Mouse (Mus musculus): Measurements from ENCODE around the gene Cxcr4.

Gene Cxcr4

DNA sequence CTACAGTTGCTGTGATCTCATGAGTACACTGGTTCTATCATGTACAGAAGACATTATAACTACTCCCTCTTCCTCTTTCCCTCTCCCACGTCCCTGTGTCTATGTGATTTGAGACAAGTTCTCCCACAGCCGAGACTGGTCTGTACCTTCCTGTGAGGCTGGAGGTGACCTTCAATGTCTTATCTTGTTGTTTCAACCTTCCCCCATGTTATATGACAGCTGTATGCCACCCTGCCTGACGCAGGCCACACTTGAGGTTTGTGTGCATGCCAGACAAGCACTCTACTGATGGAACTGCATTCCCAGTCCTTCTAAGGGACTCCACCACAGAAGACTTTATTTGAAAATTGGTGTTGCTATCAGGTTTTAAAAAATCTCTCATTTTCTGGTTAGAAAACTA lies 21.1 kb downstream of the Cxcr4 start:
- DNase-seq (ENCODE audit: low spot score in 2 of 2) = no peak

DNA sequence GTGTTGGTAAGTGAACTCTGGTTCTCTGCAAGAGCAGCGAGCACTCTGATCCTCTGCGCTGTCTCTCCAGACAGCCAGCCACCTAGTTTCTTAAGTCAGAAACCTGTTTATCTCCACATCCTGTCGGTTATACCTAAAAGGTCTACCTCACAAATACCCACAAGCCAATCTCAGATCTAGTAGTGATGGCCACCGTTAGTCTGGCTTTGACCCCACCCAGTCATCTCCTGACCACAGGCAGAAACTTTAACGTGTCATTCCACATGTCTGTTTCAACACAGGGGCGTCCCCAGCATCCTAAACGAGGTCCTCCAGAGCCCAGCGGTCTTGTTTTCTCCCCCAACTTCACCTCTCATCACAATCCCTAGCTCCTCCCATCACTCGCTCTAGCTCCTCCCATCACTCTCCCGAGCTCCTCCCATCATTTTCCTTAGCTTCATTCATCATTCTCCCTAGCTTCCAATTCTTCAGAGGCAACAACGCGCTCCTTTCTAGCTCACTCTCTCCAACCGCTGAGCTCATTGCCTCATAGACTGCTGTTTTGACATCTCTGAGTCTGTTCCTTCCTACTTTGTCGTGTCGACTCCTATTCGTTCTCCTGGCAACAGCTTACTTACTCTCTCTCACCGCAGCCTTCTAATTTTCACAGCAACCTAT lies 22.0 kb downstream of the Cxcr4 start:
- DNase-seq (ENCODE audit: low spot score in 2 of 2) = no peak

DNA sequence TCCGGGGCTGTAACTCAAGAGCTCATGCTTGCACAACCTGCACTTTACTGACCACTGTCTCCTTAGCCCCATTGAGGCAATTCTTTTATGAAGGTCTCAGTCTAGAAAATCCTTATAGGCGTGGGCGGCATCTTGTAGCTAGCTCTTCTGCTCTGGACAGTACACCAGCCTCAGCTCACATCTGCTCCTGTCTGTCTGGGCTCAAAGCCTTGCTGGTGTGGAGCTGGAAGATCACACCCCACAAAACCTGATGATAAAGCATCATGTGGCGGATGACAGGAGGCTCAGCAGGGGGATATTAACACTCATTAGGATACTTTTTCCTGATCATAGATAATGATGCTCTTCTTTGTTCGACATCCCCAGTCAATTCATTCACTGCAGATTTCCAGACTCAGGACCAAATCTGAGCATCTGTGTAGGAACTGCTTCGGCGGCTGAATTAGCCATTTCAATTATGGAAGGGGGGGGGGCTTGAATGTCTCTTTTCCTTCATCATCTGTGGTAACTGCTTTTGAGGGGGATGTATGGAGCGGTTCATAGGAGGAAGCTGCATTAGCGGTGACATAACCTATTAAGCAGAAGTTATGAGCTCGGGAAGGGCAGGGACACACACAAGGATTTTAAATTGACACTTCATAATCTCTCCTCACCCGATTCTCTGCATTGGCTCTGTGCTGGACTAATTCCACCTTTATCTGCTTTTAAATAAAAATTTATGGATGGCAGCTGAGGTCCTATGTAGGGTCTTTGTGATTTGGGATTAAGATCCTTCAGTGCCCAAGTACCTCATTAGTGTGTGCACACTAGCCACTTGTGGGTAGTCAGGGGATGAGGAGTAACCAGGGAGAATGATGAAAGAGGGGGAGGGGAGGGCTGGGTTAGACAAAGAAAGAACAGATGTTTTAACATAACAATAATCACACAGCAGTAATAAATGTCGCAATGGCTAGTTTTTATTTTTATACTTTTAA lies 24.6 kb downstream of the Cxcr4 start:
- no peak for DNase-seq (ENCODE audit: low spot score in 2 of 2)

DNA sequence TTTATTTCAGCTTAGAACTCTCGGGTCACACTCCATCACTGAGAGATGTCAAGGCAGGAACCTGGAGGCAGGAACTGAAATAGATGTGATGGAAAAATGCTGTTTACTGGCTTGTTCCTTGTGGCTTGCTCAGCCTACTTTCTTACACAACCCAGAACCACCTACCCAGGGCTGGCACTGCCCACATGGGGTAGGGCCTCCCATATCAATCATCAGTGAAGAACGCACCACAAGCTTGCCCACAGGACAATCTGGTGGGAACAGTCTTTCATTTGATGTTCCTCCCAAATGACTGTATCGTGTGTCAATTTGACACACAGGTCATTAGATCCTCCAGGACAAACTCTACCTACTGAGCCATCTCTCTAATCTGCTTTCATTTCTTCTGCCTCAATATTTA lies 28.2 kb downstream of the Cxcr4 start:
- DNase-seq (ENCODE audit: low spot score in 2 of 2) = no peak

DNA sequence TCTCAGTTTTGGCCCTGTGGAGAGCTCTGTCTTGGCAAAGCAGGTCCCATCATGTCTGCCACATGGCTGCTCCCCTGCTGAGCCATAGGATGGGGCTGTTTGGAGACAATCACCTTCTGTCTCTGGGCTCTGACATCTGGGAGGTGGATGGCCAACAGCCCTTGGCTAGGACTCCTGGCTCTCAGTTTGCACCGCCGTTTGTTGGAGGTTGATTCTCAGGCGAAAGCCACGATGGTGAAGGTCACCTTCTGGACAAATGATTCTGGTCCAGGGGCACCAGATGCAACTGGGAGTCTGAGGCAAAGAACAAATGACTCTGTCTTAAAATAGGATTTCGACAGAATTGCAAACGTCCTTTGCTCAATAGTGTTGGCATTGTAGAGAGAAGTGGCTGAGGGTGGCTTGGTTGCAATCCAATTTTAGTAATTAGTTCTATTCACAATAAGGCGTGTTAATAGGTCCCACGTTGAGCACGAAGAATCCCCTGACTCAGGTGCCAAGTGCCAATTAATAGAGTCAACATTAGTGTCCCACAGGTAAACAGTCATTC lies 30.7 kb downstream of the Cxcr4 start:
- DNase-seq (ENCODE audit: low spot score in 2 of 2) = peak in 1 of 2 experiments; percentile 77

DNA sequence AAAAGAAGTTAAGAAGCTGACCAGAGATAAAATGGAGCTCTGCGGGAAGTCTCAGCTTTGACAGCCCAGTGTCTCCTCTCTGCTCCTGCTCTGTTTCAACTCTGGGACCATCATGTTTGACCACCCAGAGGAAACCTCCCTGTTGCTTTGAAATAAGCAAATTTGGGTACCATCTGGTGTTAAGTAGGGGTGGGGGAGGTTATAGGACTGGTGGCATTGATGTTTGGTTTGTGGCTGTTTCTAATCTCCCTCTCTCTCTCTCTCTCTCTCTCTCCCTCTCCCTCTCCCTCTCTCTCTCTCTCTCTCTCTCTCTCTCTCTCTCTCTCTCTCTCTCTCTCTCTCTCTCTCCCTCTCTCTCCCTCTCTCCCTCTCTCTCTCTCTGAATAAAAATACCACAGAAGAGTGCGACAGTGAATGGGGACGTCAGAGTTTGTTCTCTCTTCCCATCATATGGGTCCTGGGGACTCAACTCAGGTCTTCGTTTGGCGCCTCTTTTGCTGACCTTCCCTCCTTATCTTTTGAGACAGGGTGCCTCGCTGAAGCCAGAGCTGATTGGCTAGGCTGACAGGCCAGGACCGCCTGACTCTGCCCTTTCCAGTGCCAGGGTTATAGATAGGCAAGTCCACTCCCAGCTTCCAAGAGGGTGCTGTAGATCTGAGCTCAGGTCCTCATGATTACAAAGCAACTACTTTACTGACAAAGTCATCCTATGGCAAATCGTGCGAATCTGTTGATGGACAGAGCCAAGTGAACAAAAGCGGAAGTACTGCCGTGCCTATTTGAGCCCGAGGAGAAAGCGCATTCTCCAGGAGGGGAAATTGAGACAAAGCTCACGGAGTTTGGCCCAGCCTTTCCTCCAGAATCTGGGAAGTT lies 31.4 kb downstream of the Cxcr4 start:
- no peak for DNase-seq (ENCODE audit: low spot score in 2 of 2)

DNA sequence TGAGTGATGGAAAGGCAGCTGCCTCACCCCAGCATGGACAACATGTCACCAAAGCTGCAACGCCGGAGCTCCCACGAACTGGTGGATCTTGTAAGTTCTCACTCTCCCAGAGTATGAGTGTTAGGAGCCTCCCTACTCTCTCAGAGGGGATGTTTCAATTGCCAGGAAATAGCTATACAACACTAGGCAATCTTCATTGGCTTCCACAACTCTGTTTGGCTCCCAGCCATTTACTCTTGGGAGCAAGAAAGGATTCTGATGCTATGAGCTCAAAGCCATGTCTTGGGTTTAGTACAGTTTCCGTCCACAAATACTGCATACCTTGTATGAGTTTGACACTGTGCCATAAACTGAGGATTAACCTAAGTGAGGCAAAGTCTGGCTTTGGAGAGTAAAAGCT lies 34.1 kb downstream of the Cxcr4 start:
- no peak for DNase-seq (ENCODE audit: low spot score in 2 of 2)

DNA sequence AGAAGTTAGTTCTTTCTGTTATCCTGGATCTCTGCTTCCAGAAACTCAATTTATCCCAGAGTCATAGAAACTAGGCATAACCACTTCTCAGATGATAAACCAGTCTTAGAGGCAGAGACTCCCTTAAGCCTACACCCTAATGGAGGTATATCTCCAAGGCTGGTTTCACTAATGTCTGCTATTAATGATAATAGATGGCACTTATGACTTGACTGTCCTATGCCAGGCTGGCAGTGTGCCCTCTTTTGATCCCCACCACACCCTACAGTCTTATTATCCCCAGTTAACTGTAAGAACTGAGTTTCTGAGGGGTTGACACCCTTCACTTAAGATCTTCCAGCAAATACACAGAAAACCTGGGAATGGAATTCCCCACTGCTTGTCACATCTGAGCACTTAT lies 39.5 kb downstream of the Cxcr4 start:
- DNase-seq (ENCODE audit: low spot score in 2 of 2) = no peak

DNA sequence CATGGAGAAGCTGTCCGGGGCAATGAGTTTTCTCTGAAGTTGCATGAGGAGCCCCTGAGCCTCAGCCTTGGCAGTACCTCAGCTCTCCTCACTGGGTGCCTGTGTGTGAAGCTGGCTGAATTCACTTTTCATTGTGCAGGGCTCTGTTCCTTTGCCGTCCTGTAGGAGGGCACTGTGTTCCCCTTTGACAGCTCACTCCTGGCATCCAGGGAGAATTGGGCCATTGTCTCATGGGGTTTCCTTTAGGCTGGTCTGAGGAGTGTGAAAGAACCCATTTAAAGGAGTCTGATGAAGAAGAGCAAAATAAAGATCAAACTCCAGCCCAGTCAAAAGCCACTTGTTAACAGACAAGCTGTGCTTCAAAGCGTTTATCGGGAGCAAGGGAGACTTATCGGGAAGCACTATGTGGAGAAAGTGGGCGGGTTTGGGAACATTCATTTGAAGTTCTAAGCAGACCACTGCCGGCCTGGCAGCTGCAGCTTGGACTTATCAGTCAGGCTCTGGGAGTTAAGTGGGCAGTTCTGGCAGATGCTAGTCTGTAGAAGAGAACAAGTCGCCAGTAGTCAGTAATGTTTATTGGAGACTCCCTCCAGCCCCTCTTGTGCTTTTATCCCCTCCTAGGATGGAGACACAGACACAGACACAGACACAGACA lies 40.2 kb downstream of the Cxcr4 start:
- no peak for DNase-seq (ENCODE audit: low spot score in 2 of 2)

DNA sequence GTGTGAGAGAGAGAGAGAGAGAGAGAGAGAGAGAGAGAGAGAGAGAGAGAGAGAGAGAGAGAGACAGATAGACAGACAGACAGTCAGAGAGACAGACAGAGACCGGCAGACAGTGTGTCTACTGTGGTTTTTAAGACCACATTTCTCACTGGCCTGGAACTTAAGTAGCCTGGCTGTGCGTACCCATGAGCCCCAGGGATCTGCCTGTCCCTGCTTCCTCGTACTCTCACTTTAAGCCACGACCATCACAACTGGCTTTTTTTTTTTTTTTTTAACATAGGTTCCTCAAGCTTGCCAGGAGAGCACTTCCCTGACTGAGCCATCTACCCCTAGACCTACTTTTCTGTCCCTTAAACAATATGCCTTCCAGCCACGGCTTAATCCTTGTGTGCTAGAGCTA lies 42.7 kb downstream of the Cxcr4 start:
- DNase-seq (ENCODE audit: low spot score in 2 of 2) = no peak

DNA sequence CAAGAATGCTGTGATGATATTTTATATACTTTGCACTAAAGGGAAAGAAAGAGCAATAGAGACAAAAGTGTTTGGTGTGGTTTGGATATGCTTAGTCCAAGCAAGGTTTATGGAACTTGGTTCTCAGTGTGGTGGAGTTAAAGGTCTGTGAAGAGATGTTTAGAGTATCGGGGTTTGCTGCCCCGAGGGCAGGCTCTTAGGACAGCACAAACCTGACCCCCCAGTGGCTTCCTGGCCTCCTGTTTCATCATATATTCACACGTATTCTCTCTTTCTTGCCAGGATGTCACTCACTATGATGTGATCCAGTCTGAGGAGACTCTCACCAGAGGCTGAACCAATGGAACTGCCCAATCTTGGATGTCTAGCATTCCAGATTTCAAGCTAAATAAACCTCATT lies 43.1 kb downstream of the Cxcr4 start:
- no peak for DNase-seq (ENCODE audit: low spot score in 2 of 2)

DNA sequence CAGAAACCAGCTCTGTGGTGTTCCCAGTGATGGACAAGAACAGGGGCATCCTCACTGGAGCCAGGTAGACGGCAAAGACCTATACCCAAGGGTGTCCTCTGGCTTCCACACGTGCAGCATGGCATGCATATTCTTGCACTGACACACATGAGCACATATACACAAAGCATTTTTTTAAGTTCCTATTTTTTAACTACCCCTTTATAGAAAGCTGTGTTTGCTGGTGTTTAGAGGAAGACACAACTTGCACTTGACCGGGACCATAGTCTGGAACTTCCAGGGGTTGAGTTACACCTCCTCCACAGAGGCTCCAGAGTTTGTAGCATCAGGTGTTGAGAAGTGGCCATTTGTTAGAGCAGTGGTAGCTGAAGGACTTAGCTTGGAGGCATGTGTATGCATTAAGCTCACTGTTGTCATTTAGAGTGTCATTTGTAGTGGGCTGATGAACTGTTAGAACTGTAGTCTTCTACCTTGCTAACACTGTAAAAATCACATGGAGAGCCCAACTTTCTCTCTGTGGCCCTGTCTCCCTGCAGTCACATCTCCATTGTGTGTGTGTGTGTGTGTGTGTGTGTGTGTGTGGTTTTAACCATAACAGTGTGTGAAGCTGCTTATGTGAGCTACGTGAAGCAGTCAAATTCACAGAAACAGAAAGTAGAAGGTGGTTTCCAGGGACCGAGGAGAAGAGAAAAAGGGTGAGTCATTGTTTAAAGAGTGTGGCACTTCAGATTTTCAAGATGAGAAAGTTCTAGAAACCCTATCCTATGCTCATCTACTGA lies 43.7 kb downstream of the Cxcr4 start:
- no peak for DNase-seq (ENCODE audit: low spot score in 2 of 2)

DNA sequence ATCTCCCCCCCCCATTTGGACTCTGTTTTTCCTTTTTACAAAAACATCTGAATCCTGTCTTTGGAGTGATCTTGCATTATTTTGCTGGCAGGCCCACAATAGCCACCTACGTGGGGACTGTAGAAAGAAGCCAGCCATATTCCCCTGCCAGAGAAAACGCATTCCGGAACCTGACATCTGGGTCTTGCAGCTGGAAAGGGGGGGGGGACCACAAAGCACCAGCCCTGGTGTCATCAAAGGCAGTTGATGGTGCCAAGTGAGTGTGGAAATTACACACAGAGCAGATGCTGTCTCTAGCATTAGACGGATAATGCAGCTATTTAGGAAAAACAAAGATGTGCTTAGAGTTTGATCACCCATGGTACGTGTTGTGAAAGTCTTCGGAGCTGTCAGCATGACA lies 46.4 kb downstream of the Cxcr4 start:
- DNase-seq (ENCODE audit: low spot score in 2 of 2) = no peak

DNA sequence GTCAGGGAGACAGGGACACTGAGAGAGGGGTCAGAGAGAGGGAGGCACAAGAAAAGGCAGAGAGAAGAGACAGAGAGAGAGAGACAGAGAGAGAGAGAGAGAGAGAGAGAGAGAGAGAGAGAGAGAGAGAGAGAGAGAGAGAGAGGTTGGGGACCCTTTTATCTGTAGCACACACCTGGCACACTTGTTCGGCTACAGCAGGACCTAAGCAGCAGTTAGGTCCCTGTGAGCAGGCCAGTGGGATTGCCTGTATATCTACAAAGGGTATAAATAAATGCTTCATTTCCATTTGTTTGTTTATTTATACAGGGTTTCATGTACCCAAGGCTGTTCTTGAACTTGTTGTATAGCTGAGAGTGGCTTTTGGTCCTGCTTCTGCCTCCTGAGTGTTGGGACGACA lies 49.0 kb downstream of the Cxcr4 start:
- no peak for DNase-seq (ENCODE audit: low spot score in 2 of 2)

DNA sequence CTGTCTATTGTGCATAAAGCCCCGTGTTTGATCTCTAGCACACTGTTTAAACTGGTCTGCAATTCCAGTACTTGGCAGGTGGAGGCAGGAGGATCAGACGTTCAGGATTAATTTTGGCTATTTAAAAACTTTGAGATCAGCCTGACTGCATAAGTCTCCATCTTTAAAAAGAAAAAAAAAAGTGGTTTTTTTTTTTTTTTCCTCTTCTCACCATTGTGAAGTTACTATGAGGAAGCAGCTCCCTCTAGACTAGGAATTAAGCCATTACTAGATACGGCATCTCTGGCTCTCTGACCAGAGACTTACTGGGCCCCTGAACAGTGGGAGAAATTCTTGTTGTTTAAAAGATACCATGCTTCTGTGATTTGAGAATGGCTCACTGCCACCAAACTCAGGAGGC lies 49.5 kb downstream of the Cxcr4 start:
- no peak for DNase-seq (ENCODE audit: low spot score in 2 of 2)

DNA sequence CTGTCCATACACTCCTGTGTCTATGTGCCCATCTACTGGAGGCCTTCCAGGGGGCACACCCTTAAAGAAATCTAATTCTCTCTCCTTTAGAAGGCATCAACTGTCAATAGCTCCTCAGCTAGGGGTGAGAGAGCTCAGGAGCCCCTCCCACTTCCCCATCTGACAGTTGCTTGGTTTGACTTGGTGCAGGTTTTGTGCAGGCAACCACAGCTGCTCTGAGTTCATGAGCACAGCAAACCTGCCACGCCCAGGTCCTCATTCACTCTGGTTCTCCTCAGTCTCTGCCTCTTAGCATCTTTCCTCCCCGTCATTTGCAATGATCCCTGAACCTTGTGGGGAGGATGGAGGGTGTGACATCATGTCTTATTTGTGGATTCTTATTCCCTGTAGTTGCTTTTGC lies 51.9 kb downstream of the Cxcr4 start:
- DNase-seq (ENCODE audit: low spot score in 2 of 2) = no peak

DNA sequence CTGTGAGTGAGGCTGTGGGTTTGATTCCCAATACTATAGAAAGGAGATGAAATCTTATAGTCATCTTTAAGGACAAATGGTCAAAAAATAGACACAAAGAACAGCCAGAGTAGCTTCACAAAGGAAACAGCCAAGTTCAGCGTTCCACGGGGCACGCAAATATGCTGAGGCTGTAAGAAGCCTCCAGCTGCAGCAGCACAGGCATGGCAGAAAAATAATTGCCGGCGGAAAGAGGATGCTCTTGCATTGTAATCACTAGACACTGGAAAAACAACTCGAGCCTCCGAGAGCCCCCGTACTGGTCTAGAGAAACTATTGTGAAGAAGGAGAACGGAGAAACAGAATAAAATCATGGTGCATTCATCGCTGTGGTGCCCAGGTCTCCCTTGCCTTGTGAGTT lies 52.5 kb downstream of the Cxcr4 start:
- no peak for DNase-seq (ENCODE audit: low spot score in 2 of 2)
